Mouse (Mus musculus): Measurements from ENCODE around the gene Dgkq. TPM values are rescaled to one million over a fixed set of nuclear protein-coding genes. Genes with fewer than 3 reads are reported as not detected.
"Not testable (repeated sequence)": the region's sequence is repeated elsewhere in the genome, so short reads cannot be mapped to it uniquely, and the experiment has no call there.

The Dgkq gene
- total RNA-seq, 2 experiments from 2014 or later, result 56.4 to 61.2 TPM

- peak in 1 of 2 experiments; percentile 7 for DNase-seq (ENCODE audit: low spot score in 2 of 2)
These were observed 13.4 kb downstream of the Dgkq start for GRCm38 (mm10) chr5:108655891-108656650.

DNA sequence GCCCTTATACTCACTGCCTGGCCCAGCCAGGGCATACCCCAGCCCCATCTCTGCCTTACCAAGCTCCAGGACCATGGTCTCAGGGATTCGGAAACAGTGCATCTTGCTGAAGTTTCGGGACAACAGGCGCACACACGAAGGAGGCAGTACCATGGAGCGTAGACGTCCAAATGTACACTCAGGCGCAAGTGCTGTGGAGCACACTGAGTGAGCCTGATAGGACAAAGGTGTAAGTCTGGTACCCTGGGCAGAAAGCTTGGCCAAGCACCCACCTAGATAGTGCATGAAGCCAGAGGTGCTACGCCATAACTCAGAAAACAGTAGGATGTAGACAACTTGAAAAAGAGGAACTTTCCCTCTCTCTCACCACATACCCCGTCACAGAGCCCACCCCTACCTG lies 14.1 kb downstream of the Dgkq start:
- no peak for DNase-seq (ENCODE audit: low spot score in 2 of 2)

GRCm38 (mm10) chr5:108654444-108654990 lies 15.0 kb downstream of the Dgkq start:
- DNase-seq (ENCODE audit: low spot score in 2 of 2), result no peak

DNA sequence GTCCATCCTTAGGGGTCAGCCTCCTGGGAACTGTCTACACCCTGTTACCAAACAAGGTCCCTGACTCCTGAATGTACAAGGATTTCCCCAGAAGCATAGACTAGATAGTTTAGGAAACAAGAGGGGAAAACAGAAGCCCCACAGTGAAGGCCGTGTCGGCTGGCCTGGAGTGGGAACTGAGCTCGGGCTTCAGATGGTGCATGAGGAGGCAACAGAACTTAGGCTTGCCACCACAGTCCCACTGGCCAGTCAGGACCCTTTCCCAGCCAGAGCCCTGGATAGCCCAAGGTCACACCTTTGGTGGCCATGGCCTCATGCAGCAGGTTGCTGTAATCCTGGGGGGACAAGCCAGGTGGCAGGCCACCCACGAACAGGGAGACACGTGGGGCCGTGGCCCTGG lies 16.1 kb downstream of the Dgkq start:
- DNase-seq (ENCODE audit: low spot score in 2 of 2), result peak in 1 of 2 experiments; percentile 13

DNA sequence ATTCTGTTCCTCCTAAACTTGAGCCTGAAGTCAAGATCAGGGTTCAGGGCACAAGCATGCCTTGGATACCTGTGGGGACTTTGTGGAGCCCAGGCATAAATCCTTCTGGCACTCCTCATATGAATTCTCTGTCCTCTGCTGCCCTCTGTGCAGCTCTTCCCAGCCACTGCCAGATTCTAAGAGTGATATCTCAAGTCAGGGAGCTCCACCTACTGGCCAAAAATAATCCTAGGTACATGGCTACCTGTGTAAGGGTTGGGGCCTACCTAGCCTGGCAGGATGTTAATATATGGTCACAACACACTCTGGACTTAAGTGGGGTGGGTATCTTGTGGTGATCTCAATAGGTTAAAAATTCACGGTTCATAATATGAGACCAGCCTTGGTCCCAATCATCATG lies 17.6 kb downstream of the Dgkq start:
- no peak for DNase-seq (ENCODE audit: low spot score in 2 of 2)

DNA sequence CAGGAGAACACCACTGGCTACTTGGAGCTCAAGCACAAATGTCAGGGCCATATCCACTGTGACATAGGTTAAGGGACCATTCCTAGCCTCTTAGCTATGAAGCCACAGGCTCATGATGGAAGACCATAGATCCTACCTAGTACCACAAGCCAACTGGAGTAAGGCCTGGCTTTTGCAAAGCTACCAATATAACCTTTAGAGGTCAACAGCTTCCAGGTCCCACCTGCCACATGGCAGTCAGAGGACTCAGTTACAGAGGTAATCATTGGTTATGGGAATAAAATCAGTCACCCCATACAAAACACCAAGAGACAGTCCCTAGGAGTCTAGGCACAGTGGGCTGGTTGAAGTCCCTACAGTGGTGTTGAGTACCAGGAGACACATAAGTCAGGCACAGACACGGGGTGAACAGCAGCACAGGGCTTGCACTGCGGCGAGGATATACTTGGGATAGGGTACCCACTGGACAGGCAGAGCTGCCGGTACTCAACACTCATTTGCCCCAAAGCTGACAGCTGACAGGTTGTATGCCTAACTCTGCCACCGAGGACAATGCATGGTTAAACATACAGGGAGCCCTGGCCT lies 18.2 kb downstream of the Dgkq start:
- no peak for DNase-seq (ENCODE audit: low spot score in 2 of 2)

- DNase-seq (ENCODE audit: low spot score in 2 of 2), result no peak
These were observed 19.1 kb downstream of the Dgkq start for GRCm38 (mm10) chr5:108650341-108650740.

- DNase-seq (ENCODE audit: low spot score in 2 of 2), result no peak
These were observed 20.4 kb downstream of the Dgkq start for GRCm38 (mm10) chr5:108648937-108649576.

- DNase-seq (ENCODE audit: low spot score in 2 of 2), result no peak
These were observed 21.5 kb downstream of the Dgkq start for GRCm38 (mm10) chr5:108647820-108648465.

DNA sequence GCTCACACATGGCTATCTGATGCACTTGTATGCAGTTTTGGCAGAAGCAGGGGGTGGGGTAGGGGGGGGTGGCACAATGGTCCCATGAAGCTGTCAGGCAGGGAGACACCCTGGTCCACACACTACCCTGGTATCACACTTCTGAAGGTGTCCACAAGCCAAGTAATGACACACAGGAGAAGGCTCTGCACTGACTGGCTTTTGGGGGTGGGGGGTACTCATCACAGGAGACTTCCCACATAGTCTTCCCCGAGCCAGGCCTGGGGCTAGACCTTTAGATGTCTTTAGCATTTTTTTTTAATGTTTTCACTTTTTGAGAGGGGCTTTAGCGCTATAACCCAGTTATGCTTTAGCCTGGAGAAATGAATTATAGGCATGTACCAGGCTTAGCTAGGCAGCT lies 22.2 kb downstream of the Dgkq start:
- DNase-seq (ENCODE audit: low spot score in 2 of 2), result no peak

DNA sequence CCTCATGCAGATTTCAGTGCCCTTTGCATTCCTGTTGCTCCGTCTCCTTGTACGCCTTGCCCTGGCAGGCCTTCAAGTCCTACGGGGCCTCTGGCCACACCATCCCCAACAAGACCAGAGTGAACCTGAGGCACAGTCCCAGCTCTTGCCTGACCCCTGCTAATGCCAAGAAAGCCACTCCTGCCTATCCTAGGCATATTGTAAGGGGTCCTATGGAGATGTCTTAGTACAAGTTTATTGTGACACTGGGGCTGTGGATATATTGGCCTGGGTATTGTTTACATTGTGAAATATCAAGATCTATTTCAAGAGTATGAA lies 23.2 kb downstream of the Dgkq start:
- DNase-seq (ENCODE audit: low spot score in 2 of 2), result no peak

GRCm38 (mm10) chr5:108645651-108646342 lies 23.7 kb downstream of the Dgkq start:
- peak; percentile 46 to 62 for DNase-seq (ENCODE audit: low spot score in 2 of 2)

DNA sequence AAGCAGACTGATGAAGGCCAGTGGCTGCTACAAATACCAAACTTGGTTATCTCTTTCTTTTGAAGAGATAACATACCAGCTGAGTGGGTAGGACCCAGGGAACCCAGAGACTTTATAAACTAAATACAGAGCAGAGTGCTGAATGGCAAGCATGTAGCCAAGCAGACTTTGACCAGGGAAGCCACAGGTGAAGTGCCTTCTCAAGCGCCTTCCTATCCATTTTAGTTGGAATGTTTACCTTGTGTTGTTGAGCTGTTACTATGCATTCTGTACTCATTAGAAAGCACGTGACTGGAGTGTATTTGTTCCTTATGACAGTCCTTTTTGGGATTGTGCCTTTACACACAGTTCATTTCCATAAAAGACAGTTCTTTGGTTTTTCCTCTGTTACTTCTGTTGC lies 25.8 kb downstream of the Dgkq start:
- DNase-seq (ENCODE audit: low spot score in 2 of 2), result no peak

- no peak for DNase-seq (ENCODE audit: low spot score in 2 of 2)
These were observed 33.3 kb downstream of the Dgkq start for GRCm38 (mm10) chr5:108636172-108636571.

DNA sequence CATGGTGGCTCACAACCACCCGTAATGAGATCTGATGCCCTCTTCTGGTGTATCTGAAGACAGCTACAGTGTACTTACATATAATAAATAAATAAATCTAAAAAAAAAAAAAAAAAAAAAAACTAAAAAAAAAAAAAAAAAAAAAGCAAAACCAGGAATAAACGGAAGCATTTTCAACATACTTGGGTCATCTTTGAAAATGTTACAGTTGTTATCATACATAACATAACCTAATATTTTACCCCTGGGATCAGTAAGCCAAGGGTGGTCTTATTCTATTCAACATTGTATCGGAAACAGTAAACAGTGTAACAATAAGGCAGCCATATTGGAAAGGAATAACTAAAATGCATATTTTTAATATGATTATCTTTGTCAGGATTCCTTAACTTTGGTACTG lies 35.4 kb downstream of the Dgkq start:
- DNase-seq (ENCODE audit: low spot score in 2 of 2), result not testable (repeated sequence)

DNA sequence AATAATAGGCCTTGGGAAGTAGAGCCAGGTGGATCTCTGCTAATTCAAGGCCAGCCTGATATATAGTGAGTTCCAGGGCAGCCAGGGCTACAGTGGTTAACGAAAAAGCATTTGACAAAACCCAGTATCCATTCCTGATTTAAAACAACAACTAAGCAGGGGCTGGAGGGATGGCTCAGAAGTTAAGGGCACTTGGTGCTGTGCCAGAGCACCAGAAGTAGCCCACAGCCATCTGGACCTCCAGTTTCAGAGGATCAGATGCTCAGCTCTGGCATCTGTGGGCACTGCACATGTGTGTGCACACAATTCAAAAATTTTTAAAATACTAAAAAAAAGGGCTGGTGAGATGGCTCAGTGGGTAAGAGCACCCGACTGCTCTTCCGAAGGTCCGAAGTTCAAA lies 35.8 kb downstream of the Dgkq start:
- no peak for DNase-seq (ENCODE audit: low spot score in 2 of 2)

DNA sequence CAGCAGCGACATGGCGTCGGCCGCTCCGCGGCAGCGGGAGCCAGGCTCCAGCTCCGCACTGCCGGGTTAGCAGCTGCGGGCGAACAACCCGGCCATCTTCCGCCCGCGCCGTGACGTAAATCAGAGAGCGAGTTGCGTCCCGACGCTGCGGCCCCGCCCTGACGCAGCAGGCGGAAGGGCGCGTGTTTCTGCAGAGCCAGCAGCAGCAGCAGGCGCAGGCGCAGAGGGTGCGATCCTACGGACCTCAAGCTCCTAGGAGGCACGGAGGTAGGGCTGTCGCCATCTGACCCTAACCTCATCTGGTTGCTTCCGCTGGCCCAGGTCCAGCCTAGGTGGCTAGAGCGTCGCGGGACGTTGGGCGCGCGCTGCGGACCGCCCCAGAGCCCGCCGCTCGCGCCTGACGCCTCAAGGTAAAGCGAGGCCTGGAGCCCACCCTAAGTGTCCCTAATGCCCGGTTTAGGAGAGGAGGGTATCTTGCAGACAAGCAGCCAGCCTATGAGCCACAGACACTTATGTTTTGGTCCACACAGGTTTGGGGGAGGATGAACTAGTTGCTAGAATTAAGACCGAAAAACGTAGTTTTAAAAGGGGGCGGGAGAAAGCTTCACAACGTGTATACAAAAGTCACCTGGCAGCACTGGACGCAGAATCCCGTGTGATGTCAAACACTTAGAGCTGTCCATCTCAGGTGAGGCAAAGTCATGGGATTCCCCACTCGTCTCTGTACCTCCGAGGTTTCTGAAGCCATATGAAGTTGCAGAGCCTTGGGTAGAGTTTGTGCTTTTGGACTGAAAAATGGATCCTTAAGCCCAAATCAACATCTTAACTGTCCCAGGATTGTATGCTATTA lies 39.6 kb downstream of the Dgkq start, which contains the start of the genes Gak and Tmem175:
Gene Gak, minus strand, starts transcription at position 122 of the 850 bp plus-strand sequence.
Gene Tmem175, plus strand, starts transcription at position 137 of the 850 bp plus-strand sequence.
- DNase-seq (ENCODE audit: low spot score in 2 of 2), result peak; percentile 88 to 91

- no peak for DNase-seq (ENCODE audit: low spot score in 2 of 2)
These were observed 40.4 kb downstream of the Dgkq start for GRCm38 (mm10) chr5:108628891-108629633.

GRCm38 (mm10) chr5:108626050-108626660 lies 43.3 kb downstream of the Dgkq start:
- DNase-seq (ENCODE audit: low spot score in 2 of 2), result no peak
